Mouse (Mus musculus) cerebellum, adult 9-11 months (tissue): Measurements from ENCODE around the gene Hoxc9.

Source experiments
- DNase-seq: peaks from one replicate; pipeline ENCODE4 v3.0.0; 2022

Gene Hoxc9

DNA sequence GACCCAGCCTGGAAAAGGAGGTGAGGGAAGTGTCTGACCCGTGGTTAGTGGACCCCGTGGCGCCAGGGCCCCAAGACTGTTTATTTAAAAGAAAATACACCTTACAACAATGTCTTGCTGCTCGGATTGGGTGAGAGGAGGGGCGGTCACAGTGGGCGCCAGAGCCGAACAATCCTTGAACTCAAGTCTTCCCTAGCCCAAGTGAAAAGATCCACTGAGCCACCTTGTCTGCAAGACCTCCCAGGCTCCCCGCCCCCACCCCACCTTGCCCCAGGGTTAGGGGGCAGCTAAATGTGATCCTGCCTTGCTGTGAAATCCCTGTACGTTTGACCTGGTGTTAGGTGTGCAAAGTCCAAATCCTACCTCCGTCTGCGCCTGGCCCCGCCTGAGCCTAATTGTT, 19.3 kb upstream of the Hoxc9 start:
- no peak for DNase-seq

DNA sequence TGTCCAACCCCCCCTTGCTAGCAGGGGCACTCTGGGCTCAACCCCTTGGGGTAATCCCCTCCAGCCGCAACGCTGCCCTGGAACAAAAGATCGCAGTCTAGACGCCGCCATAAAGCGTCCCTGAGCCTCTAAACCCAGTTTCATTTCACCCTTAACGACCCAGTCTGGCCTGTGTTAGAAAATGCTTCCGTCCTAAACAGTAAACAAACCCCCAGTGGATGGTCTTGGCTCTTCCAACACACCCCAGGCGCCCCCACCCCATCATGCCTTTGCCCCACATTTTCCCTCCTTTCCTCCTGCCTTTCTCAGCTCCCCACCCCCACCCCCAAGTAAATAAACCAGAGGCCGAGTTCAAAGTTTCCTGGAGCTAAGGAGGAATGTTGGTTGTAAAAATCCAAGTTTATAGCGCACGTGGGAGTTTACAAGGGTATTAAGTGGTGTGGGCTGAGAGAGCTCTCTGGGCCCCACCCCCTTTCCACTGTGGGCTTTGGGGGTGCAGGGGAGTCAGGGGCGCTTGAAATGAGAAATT, 16.5 kb upstream of the Hoxc9 start:
- no peak for DNase-seq

DNA sequence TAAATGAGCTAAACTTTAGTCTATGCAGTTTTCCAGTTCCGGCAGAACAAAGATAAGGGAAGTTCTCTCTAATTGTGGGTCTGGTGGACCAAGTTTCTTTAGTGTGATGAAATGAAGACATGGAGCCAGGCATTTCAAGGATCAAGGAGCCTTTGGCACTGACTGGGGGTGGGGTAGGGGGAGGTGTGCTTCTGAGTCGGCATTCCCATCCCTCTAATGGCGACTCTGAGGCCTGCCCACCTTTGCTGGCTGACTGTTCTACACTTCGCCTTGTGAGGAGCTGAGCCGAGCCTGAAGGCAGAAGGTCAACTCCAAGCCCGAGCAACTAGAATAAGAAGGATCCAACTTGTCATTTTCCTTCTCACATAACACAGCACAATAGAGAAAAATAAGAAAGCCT, 14.5 kb upstream of the Hoxc9 start:
- no peak for DNase-seq

DNA sequence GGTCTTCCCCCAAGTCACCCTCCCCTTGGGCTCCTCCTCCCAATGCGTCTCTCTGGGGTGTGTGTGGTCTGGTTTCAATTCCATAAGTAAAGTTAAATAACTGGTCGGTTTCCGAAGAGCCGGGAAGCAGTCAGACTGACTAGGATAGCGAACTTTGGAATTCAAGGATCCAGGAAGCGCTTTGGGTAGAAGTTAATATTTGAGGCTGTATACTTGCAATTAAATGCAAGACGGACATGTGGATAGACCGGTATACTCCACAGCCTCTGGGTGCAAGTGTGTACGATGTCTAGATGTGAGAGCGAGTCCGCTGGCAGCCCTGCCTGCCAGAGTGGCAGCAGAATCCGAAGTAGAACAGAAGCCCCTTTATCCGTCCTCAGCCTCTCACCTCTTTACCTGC, 13.7 kb upstream of the Hoxc9 start:
- no peak for DNase-seq

DNA sequence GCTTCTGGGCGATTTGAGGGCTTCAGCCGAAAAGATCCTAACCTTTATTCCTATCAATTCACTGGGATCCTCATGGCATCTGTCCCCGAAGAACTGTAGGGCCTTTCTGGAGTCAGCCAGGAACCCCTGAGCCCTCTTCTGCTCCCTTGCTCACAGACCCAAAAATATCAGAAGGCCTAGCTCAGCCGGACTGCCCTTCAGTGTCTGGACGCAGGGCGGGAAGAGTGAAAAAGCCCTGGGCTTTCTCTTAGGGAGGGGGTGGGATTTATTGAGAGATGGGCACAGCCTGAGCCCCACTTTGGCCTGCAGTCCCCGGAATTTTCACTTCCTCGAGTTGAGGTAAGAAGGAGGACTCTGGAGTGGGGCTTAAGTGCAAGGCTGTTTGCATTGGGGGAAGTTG, 13.0 kb upstream of the Hoxc9 start:
- DNase-seq, result no peak

DNA sequence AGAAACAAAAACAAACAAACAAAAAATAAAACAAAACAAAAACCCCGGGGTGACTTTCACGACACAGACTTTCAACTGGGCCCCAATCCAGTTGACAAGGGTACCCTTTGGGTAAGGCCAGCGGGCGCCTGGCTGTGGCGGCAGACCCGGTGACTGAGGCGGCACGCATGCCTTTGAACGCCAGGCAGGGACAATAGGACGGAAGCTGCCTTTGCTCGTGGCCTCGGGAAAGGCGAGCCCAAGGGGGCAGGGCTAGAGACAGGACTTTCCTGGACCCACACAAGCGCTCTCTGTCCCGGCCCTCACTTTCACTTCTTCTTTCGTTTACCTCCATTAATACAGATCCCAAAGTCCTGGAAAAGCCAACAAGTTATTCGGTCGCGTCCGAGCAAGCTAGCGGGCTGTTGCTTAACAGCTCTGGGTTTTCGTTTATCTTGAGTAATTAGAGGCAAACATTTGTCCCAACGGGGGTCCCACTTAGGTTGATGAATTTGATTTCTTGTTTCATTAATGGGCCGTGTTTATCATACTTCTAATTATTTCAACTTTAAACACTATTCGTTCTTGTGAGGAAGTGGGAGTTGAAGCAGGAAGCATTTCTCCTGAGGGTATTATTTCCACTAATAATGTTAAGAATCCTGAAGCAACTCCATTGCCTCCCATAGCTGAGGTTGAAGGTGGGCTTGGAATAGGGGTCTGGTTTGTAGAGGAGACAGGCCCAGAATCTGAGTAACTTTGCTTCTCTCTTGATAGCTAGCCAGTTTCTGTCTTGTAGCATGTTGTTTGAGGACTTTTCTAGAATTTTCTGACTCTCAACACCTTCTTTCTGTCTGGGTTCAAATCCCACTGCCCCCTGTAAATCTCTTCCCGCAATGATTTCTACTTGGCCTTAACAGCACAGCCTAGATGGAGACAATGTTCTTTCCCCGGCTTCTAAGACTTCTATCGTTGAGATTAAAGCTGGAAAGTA, 12.3 kb upstream of the Hoxc9 start:
- DNase-seq, result no peak

DNA sequence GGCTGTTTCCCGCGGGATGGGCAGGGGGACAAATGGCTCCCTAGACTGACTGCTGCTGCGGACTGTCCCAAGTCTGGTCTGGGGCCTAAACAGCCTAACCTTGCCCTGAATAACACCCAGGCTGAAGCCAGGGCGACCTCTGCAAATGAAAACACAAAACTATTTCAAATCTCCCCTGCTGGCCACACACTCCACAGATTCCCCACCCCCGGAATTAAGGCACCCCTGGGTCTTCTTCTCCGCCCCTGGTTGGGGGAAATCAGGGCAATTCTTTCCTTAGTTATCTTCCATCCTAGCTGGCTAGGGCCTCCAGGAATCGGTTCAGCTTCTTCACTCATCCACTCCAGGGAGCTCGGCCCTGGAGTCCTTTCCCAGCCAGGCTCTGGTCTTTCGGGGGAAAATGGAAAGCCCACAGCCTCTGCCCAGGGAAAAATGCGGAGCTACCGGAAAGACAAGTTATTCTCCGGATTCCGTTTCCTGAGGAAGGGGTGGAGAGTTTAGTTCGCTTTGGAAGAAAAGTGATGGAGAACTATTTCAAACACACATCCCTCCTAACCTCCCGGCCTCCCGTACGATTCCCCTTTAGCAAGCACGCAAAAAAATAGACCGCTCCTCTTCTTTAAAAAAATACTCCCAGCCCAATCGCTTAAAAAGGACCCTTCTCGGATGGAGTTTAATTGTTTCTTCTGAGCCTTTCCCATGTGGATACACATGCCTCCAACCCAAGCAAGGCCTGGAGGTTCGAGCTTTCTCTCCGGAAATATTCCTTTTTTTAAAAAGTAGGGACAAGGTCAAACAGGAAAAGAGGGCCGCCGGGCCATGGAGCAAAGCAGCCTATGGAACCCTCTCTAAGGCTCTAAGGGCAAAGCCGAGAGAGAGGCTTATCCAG, 11.0 kb upstream of the Hoxc9 start:
- no peak for DNase-seq

DNA sequence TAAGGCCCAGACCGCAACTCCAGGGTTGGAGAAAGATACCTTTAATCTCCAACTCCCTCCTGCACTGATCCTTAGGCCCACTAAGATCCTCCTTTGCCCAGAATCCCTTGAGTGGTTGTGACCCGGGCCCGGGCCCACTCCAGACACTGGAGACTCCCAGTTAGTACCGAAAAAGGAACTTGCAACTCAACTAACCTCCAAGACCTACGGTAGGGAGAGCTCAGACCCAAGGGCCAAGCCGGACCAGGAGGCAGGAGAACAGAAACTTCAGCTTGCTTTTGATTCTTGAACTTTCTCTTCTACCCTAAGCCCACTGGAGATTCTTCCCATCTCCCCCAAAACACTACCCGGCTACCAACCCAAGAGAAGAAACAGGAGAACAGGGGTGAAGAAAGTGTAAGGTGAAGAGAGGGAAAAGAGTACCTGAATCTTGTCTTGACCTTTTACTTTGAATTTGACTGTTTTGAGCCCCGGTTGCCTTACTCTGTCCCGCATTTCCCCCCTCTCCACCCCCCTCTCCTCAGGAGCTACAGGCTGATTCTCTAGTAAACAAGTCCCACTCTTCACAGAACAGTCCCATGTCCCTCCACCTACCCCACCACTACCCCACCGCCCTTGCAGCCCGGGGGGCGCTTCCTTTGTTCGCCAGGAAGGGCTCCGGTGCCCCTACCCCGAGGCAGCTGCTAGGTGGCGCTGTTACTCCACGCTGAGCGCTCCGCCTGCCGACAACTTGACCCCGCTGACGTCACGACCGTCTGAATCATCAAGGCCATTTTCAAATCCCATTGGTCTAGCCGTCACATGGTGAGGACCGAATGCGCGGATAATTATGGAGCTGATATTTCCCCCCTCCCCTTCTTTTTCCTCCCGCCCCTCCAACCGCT, 10.1 kb upstream of the Hoxc9 start:
- no peak for DNase-seq

DNA sequence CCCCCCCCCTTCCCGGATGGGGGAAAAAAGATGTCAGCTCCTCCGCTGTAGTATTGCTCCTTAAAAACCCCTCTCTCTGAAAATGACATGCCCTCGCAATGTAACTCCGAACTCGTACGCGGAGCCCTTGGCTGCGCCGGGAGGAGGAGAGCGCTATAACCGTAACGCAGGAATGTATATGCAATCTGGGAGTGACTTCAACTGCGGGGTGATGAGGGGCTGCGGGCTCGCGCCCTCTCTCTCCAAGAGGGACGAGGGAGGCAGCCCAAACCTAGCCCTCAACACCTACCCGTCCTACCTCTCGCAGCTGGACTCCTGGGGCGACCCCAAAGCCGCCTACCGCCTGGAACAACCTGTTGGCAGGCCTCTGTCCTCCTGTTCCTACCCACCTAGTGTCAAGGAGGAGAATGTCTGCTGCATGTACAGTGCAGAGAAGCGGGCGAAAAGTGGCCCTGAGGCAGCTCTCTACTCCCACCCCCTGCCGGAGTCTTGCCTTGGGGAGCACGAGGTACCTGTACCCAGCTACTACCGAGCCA, 9.4 kb upstream of the Hoxc9 start, which contains the start of gene Hoxc10:
TSS of gene Hoxc10 (plus strand) at position 21 of the 536 bp plus-strand sequence.
- DNase-seq, result no peak

DNA sequence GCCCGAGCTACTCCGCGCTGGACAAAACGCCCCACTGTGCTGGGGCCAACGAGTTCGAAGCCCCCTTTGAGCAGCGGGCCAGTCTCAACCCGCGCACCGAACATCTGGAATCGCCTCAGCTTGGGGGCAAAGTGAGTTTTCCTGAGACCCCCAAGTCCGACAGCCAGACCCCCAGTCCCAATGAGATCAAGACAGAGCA, 9.0 kb upstream of the Hoxc9 start, which contains the start of gene Hoxc5:
TSS of gene Hoxc5 (plus strand) at position 132 of the 199 bp plus-strand sequence.
- DNase-seq, result no peak

DNA sequence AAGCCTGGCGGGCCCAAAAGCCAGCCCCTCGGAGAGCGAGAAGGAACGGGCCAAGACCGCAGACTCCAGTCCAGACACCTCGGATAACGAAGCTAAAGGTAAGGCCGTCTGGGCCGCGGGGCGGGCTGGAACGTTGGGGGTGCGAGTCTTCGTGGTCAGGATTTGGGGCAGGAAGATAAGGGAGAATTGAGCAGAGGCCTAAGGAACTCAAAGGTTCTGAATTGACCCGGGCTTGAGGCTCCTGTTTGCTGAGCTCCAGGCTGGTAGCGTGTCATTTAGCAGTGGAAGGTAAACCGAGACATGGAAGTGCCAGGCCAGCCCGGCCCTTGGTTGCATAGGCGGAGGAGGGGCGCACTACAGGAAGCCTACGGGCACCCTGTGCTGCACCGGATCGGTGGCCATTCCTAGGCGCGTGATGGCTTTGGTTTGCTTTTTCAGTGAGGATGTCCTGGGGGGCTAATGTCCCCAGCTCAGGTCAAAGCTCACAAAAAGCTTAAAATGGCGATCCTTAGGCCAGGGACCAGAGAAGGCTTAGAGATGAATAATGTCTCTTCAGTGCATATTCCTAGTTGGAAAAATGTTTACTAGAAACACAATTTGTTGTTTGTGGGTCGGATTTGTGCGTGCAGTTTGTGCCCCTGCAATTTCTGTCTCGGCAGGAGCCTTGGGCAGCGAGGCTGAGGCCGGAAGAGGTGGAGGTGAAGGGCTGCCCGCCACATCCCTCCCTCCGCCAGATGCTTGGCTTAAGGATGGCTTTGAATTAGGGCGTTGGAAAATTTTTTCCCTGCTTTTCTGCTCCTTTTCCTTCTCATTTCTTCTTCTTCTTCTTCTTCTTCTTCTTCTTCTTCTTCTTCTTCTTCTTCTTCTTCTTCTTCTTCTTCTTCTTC, 8.5 kb upstream of the Hoxc9 start:
- DNase-seq, result no peak

DNA sequence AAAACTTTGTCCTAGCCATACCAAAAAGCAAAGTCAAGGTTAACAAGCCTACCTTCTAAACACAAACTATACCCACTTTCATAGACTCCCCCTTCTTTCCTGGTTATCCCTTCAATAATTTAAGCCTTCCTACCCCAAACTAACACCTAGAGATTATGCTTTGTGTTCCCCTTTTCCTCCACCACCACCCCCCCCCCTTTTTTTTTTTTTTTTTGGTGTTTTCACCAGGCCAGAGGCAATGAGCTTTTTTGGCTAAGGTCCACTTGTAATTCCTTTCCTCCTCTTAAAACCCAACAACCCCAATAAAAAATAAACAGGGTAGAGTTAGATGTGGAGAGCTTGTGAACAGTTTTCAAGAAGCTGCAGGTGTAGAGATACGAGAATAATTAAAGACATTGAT, 6.9 kb upstream of the Hoxc9 start:
- DNase-seq, result no peak

DNA sequence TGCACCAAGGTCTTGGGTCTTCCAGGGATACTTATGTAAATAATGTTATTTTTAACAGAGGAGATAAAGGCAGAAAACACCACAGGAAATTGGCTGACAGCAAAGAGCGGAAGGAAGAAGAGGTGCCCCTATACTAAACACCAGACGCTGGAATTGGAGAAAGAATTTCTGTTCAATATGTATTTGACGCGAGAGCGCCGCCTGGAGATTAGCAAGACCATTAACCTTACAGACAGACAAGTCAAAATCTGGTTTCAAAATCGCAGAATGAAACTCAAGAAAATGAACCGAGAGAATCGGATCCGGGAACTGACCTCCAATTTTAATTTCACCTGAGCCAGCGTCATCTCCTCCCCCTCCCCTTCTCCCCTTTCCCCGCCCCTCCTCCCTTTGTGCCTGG, 5.5 kb upstream of the Hoxc9 start:
- no peak for DNase-seq

DNA sequence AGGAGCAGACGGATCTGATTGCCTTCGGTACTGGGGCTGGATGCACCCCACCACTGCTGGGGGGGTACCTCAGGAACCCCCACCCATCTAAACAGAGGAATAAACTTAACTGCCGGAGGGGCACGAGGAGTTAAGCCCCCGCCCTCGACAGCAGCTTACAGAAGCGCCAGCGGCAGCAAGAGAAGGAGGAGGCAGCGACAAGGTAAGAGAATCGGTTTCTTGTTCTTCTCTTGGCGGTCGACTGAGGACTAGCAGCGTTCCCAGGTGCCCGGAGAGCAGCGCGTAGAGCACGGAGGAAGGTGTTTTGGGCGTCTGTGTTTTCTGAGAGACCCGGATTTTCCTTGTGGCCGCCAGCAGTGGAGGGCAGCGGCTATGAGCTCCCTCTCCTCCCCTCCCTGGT, 4.0 kb upstream of the Hoxc9 start:
- no peak for DNase-seq

DNA sequence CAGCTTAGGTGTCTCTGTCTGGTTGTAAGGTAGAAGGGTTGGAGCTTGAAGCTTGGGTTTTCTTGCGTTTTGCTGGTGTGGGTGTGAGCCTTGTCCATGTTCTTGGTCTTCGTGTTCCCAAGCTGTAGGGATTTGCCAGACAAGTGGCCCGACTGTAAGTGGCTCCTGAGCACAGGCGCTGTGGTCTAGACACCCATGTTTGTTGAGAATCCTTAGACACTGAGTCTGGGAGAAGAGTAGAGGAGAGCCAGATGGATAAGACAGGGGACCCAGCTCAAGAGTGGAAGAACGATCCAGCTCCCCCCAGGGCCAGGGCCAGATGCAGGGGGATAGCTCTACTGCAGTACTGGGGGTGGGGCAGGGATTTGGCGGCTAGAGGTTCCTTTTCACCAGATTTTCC, 3.5 kb upstream of the Hoxc9 start:
- DNase-seq, result no peak

DNA sequence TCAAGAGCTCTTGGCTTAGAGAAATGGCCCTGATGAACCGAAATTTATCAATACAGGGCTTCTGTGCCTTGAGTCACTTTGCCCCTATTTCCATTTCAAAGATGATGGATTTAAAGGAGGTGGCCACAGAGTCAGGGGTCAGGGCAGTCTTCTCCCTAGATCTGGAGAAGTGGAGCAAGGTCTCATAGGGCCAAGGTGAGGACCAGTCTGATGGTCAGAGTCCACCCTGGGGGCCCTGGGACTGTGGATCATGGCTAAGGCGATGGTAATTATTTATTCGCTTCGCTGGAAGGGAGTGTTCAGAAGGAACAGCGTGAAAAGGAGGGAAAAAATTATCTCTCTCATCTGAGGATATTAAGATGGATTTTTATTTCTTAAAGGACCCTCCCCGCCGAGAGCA, 1.2 kb upstream of the Hoxc9 start:
- DNase-seq, result no peak

DNA sequence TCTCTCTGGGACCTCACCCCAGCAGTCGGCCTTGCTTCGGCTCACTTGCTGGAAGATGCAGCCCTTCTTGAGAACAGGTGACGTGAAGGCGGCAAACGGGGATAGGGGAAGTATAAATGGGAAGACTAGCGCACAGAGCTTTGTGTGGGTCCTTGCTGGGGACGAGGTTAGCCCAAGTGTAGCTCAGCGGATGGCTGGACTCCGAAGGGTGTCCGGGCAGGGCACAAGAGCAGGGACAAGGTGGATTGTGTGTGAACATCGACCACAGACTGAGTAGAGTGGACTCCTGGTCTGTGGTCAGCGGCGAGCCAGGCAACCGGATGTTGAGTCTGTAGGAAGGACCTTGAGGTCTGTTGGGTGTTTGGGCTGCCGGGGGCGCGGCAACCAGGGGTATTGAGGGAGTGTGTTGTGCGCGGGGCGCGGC, 539 bp upstream of the Hoxc9 start:
- no peak for DNase-seq

DNA sequence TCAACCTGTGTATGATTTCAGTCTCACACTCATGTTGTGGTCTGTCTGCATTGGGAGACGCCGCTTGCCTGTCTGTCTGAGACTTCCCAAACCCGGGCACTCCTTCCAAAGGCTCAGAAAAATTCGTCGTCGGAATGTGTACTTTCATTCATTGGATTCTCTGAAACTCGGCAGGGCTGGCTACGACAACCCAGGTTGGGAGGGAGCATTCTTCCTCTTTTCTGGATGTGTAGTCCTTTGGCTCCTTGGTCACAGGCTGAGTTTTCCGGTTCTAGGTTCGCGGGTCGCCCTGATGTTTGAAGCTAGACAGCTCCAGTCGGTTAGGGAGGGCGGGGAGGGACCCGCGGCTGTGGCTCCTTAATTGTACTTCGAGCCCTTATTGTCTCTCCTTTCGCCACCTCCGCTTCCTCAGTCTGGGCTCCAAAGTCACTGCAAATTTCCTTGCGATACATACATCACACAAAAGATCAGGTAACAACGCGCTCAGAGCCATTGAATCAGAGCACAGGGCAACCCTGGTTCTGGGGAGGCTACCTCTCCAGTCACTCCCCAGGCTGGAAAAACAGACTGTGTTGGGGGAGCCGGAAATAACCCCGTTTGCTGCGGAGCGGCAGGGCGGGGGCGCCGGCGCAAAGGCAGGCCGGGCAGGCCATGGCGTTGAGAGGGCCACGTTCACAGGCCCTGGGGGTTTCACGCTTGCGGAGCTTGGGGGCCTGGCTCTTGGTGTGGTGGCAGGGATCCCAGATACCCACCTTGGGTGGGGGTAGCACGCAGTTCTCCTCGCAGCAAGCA, 588 bp downstream of the Hoxc9 start:
- no peak for DNase-seq

DNA sequence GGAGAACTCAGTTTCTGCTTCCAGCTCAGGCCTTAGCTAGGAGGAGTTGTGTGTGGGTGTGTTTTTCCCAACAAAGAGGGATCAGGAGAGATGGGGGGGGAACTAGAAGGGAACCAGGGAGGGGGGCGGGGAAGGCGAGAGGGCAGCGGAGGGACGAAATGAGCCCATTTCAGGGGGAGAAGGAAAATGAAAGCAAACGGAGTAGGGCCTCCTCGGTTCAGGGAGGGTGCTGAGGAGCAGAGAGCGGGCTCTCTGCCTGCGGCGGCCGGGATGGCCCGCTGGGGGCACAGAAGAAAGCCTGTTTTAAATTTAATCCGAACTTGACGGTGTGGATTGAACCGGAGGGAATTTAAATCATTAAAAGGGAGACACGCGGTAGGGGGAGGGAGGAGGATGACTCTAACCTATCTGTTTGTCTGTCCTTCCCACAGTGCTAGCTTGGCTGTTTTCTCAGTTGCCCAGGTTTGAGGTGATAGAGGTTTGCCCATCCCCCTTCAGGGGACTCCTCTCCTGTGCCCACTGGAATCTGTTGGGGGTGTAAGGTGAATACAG, 1.3 kb downstream of the Hoxc9 start:
- DNase-seq, result no peak
